In the genomic region with DNA sequence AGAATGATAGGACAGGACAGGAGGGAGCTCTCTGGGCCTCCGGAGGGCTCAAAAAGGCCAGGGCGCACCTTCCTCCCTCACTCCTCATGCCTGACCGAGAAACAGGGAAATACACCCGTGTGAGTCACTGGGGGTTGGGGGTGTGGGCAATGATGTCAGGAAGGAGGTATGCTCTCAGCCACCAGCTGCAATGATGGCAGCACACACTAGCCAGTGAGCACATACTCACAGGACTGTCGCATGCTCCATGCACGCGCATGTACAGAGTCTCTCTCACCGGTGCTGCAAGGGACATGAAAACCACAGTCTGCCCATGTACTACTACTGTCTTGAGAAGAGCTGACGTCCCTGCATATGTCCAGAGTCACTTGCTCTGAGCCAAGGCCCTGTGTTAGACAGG, we compare ENCODE assay signal across 24 mouse cellular contexts. TPM values are rescaled to one million over a fixed set of nuclear protein-coding genes. Genes with fewer than 3 reads are reported as not detected.
DNase-seq lines count a peak whose midpoint lies in the region; ATAC-seq and TF ChIP-seq lines count a peak whose summit lies in the region.
"Had no signal": no experiment of that assay in that cellular context is flagged by ENCODE, and none has a peak within 500 bp of the region (broad histone marks: within the 10 kb centered on the region; RNA-seq: fewer than 3 reads in every experiment).

No protein-coding gene starts in this region.

- H3K27me3 ChIP-seq in megakaryocyte, embryonic 14.5 days (replicated peaks) = peaks cover 57% of the 10 kb centered on the region
- no peaks in the 10 kb centered on the region for H3K27me3 ChIP-seq in Patski
- no peaks in the 10 kb centered on the region for H3K27me3 ChIP-seq in stomach, embryonic 15.5 days (replicated peaks)
- H3K27me3 ChIP-seq: kidney, embryonic 15.5 days; liver, embryonic 12.5 days; neural tube, embryonic 12.5 days had no signal

- H3K4me3 ChIP-seq in megakaryocyte, embryonic 14.5 days (replicated peaks) = peak overlapping the region; percentile 62
- no peak overlapping the region for H3K4me3 ChIP-seq in stomach, embryonic 15.5 days (replicated peaks)
- H3K4me3 ChIP-seq: kidney, embryonic 15.5 days; liver, embryonic 12.5 days; neural tube, embryonic 12.5 days had no signal

- no peak for ATAC-seq in megakaryocyte, adult 5-6 weeks (ENCODE audit: poor library complexity, severe bottlenecking)
- peak; percentile 84 for ATAC-seq in Patski
- peak; percentile 58 for ATAC-seq in stomach, embryonic 15.5 days (ENCODE audit: insufficient read depth, low FRiP score, low read depth)
- ATAC-seq: forebrain, embryonic 14.5 days; hindbrain, postnatal 0 days; liver, embryonic 12.5 days had no signal

- H3K27ac ChIP-seq in stomach, embryonic 15.5 days = peak overlapping the region; percentile 33; the same call in 1 of the 2 replicates
- H3K27ac ChIP-seq: hindbrain, postnatal 0 days; kidney, embryonic 15.5 days; liver, embryonic 12.5 days; neural tube, embryonic 12.5 days had no signal

- TF ChIP-seq CTCF in Patski (IDR thresholded peaks at IDR 0.05) = no peak

- H3K9me3 ChIP-seq in megakaryocyte, embryonic 14.5 days = no peaks in the 10 kb centered on the region
- no peaks in the 10 kb centered on the region for H3K9me3 ChIP-seq in stomach, embryonic 15.5 days
- H3K9me3 ChIP-seq: kidney, embryonic 15.5 days; liver, embryonic 12.5 days; neural tube, embryonic 12.5 days had no signal

- H3K4me1 ChIP-seq in megakaryocyte, embryonic 14.5 days = peaks cover 5% of the 10 kb centered on the region; the same call in 1 of the 2 replicates
- H3K4me1 ChIP-seq in stomach, embryonic 15.5 days = peaks cover 3% of the 10 kb centered on the region; the same call in 1 of the 2 replicates
- H3K4me1 ChIP-seq: kidney, embryonic 15.5 days; liver, embryonic 12.5 days; neural tube, embryonic 12.5 days had no signal

- H3K36me3 ChIP-seq in megakaryocyte, embryonic 14.5 days (replicated peaks; ENCODE audit: low read length) = no peaks in the 10 kb centered on the region
- H3K36me3 ChIP-seq in stomach, embryonic 15.5 days = no peaks in the 10 kb centered on the region
- H3K36me3 ChIP-seq: kidney, embryonic 15.5 days; liver, embryonic 12.5 days; neural tube, embryonic 12.5 days had no signal

- H3K9ac ChIP-seq in stomach, embryonic 15.5 days = no peak overlapping the region
- H3K9ac ChIP-seq: kidney, embryonic 15.5 days; liver, embryonic 12.5 days; neural tube, embryonic 12.5 days had no signal

- DNase-seq in gastrocnemius, postnatal 25 days = peak; percentile 18
- no peak for DNase-seq in gastrocnemius, adult 8-10 months (ENCODE audit: low spot score in 2 of 2)
- DNase-seq in Patski (ENCODE audit: low read depth, low spot score) = no peak
- DNase-seq in thymus, postnatal 4 days = no peak
- DNase-seq in cerebellum, adult 11 months = no peak
- DNase-seq: adrenal gland, adult 8-10 months; B cell, adult 2 months; cerebellum, postnatal 36 days; heart, postnatal 36 days; left cerebral cortex, postnatal 4 days; lung, postnatal 10 days; spleen, adult 18-20 months; thymus, postnatal 25 days had no signal

- CTCF ChIA-PET in Patski (lab: Charles Lee) = interaction anchor here (0.9 to 2.2 kb wide), 5 partner anchors 15 to 224 kb away, joined by 3 to 6 read pairs (median 3); a partner anchor contains a TSS

- POLR2A ChIA-PET in Patski (lab: Charles Lee) = interaction anchor here (1.9 kb wide), 1 partner anchor 17 kb away, joined by 8 read pairs; no protein-coding TSS in a partner anchor

- 64% methylated on average over 9 of the region's 9 CpGs for WGBS in stomach, embryonic 15.5 days

- no peak overlapping the region for H3K4me2 ChIP-seq in stomach, embryonic 15.5 days
- H3K4me2 ChIP-seq: kidney, embryonic 15.5 days; liver, embryonic 12.5 days; neural tube, embryonic 12.5 days had no signal

- in situ Hi-C loops in Patski (cut with MboI; ENCODE audit: low pct_unique_long_range_greater_than_20kb) = no loop called here

RNA-seq across cellular contexts. Expression of a gene that starts 20.6 kb away (rescaled TPM):
- total RNA-seq in gastrocnemius, postnatal 25 days (2021) = 1 to 10 TPM; 3.4 to 5.4 TPM
- total RNA-seq in gastrocnemius, adult 8-10 months (2022) = 1 to 10 TPM; 1.7 to 4.0 (median 3.1) TPM
- 0.19 and 0.94 TPM in 2 replicates for polyA plus RNA-seq in megakaryocyte, embryonic 14.5 days (2012; ENCODE audit: insufficient read depth, low replicate concordance)
- total RNA-seq in megakaryocyte, adult 5-6 weeks (2015) = 3.6 and 4.0 TPM in 2 replicates
- 2.2 and 3.1 TPM in 2 replicates for total RNA-seq in megakaryocyte, adult 5-6 weeks (2017)
- 25.8 TPM for polyA plus RNA-seq in Patski (2021)
- 9.3 and 10.7 TPM in 2 replicates for polyA plus RNA-seq in stomach, embryonic 15.5 days (2015; fragmentation: Nextera tagmentation; extraction: Ambion mirVana)

RNA-seq across cellular contexts. Expression of a gene that starts 29.7 kb away (rescaled TPM):
- 10 to 100 TPM; 45.1 to 45.3 TPM for total RNA-seq in gastrocnemius, postnatal 25 days (2021)
- total RNA-seq in gastrocnemius, adult 8-10 months (2022) = 10 to 100 TPM; 54.4 to 61.3 (median 57.1) TPM
- polyA plus RNA-seq in megakaryocyte, embryonic 14.5 days (2012; ENCODE audit: insufficient read depth, low replicate concordance) = 42.0 and 92.2 TPM in 2 replicates
- 71.0 and 83.9 TPM in 2 replicates for total RNA-seq in megakaryocyte, adult 5-6 weeks (2015)
- 34.2 and 54.6 TPM in 2 replicates for total RNA-seq in megakaryocyte, adult 5-6 weeks (2017)
- 76.3 TPM for polyA plus RNA-seq in Patski (2021)
- 79.3 and 86.5 TPM in 2 replicates for polyA plus RNA-seq in stomach, embryonic 15.5 days (2015; fragmentation: Nextera tagmentation; extraction: Ambion mirVana)

RNA-seq across cellular contexts. Expression of a gene that starts 42.7 kb away (rescaled TPM):
- 1 to 10 TPM; 6.5 to 9.4 TPM for total RNA-seq in gastrocnemius, postnatal 25 days (2021)
- total RNA-seq in gastrocnemius, adult 8-10 months (2022) = 1 to 10 TPM; 3.2 to 5.4 (median 4.2) TPM
- polyA plus RNA-seq in megakaryocyte, embryonic 14.5 days (2012; ENCODE audit: insufficient read depth, low replicate concordance) = 0.01 TPM in 1 of 2 replicates, not detected in the other
- total RNA-seq in megakaryocyte, adult 5-6 weeks (2015) = not detected in 2 replicates
- total RNA-seq in megakaryocyte, adult 5-6 weeks (2017) = not detected in 2 replicates
- polyA plus RNA-seq in Patski (2021) = 0.08 TPM
- polyA plus RNA-seq in stomach, embryonic 15.5 days (2015; fragmentation: Nextera tagmentation; extraction: Ambion mirVana) = 18.9 and 21.1 TPM in 2 replicates

RNA-seq across cellular contexts. Expression of a gene that starts 43.1 kb away (rescaled TPM):
- under 1 TPM in 1 of 2 experiments, not detected in 1; 0.67 TPM for total RNA-seq in gastrocnemius, postnatal 25 days (2021)
- under 1 TPM in 1 of 4 experiments, not detected in 3; 0.27 TPM for total RNA-seq in gastrocnemius, adult 8-10 months (2022)
- polyA plus RNA-seq in megakaryocyte, embryonic 14.5 days (2012; ENCODE audit: insufficient read depth, low replicate concordance) = not detected in 2 replicates
- not detected in 2 replicates for total RNA-seq in megakaryocyte, adult 5-6 weeks (2015)
- not detected in 2 replicates for total RNA-seq in megakaryocyte, adult 5-6 weeks (2017)
- polyA plus RNA-seq in Patski (2021) = not detected
- 1.4 and 2.3 TPM in 2 replicates for polyA plus RNA-seq in stomach, embryonic 15.5 days (2015; fragmentation: Nextera tagmentation; extraction: Ambion mirVana)
- total RNA-seq: heart, adult 8-10 months; heart, postnatal 36 days; layer of hippocampus, adult 18-20 months; left cerebral cortex, postnatal 4 days; midbrain, postnatal 0 days had no signal
- polyA plus RNA-seq: forebrain, embryonic 14.5 days; liver, embryonic 12.5 days; neural tube, embryonic 12.5 days had no signal

RNA-seq across cellular contexts. Expression of a gene that starts 43.1 kb away (rescaled TPM):
- total RNA-seq in gastrocnemius, postnatal 25 days (2021) = 1 to 10 TPM; 7.0 to 9.1 TPM
- 10 to 100 TPM; 10.0 to 12.0 (median 11.3) TPM for total RNA-seq in gastrocnemius, adult 8-10 months (2022)
- 1.3 and 2.5 TPM in 2 replicates for polyA plus RNA-seq in megakaryocyte, embryonic 14.5 days (2012; ENCODE audit: insufficient read depth, low replicate concordance)
- 3.5 and 4.6 TPM in 2 replicates for total RNA-seq in megakaryocyte, adult 5-6 weeks (2015)
- total RNA-seq in megakaryocyte, adult 5-6 weeks (2017) = 5.0 and 7.1 TPM in 2 replicates
- 17.0 TPM for polyA plus RNA-seq in Patski (2021)
- 18.5 and 19.0 TPM in 2 replicates for polyA plus RNA-seq in stomach, embryonic 15.5 days (2015; fragmentation: Nextera tagmentation; extraction: Ambion mirVana)

Comparison
In these comparisons a context has a peak if more than half of its experiments do, and no peak if none do; other contexts are left out.
1. RNA of a gene that starts 42.7 kb away (total RNA-seq): 6.5 to 9.4 TPM in gastrocnemius, postnatal 25 days and 3.2 to 5.4 TPM in gastrocnemius, adult 8-10 months; not detected in megakaryocyte, adult 5-6 weeks; every median in the first group is over 4 times any median in the second.